Mouse (Mus musculus): ENCODE results near the gene A630001G21Rik. TPM values are rescaled to one million over a fixed set of nuclear protein-coding genes. Genes with fewer than 3 reads are reported as not detected.

The A630001G21Rik gene
- total RNA-seq, 2 experiments from 2014 or later: 0.55 TPM; not detected in 1

Small RNAs within 50 kb of the gene (microRNA-seq; reads per million reads assigned to microRNA genes)
- gene Gm25472 (not detected), gene Mir8096 (not detected)

Other genes starting within 250 kb of the A630001G21Rik start
- gene G530012D18Rik, start 203.0 kb downstream of the A630001G21Rik start, total RNA-seq (2021): not detected
- 1 to 10 TPM in 1 of 2 experiments, under 1 TPM in 1; 0.55 to 1.3 TPM for gene Sp110, start 179.8 kb downstream of the A630001G21Rik start, total RNA-seq (2021)
- 1 to 10 TPM in 1 of 2 experiments, under 1 TPM in 1; 0.73 to 1.4 TPM for gene Sp140, start 178.3 kb downstream of the A630001G21Rik start, total RNA-seq (2021)
- 1 to 10 TPM; 3.9 to 5.3 TPM for gene Sp100, start 128.7 kb downstream of the A630001G21Rik start, total RNA-seq (2021)
- gene Cab39, start 14.8 kb upstream of the A630001G21Rik start, total RNA-seq (2021): 100 to 1,000 TPM; 169 to 186 TPM
- 10 to 100 TPM; 25.3 to 33.6 TPM for gene Itm2c, start 115.6 kb upstream of the A630001G21Rik start, total RNA-seq (2021)
- gene 4933407L21Rik, start 149.8 kb upstream of the A630001G21Rik start, total RNA-seq (2021): under 1 TPM; 0.27 to 0.36 TPM
- gene Gpr55, start 182.4 kb upstream of the A630001G21Rik start, total RNA-seq (2021): not detected
- not detected for gene Spata3, start 238.2 kb upstream of the A630001G21Rik start, total RNA-seq (2021)

All from gastrocnemius, adult 18-20 months (tissue).